Mouse (Mus musculus) cerebellum, postnatal 10 days (tissue): ENCODE results near the gene Ifitm10.
A peak's percentile ranks its signal among the peaks of the same experiment; 100 is the strongest.
"Not testable (repeated sequence)": the region's sequence is repeated elsewhere in the genome, so short reads cannot be mapped to it uniquely, and the experiment has no call there.

ENCODE experiments used
- DNase-seq, 2 experiments: peaks; one replicate each; pipeline ENCODE4 v3.0.0; 2021; ENCODE audit warnings: mixed read lengths in 2 of 2

The Ifitm10 gene

GRCm38 (mm10) chr7:142360743-142361142 is 12.8 kb downstream of the Ifitm10 start:
- peak in 1 of 2 experiments; percentile 37 for DNase-seq

GRCm38 (mm10) chr7:142359129-142359528 is 14.4 kb downstream of the Ifitm10 start:
- DNase-seq: no peak

GRCm38 (mm10) chr7:142357566-142357965 is 16.0 kb downstream of the Ifitm10 start:
- no peak for DNase-seq

GRCm38 (mm10) chr7:142354661-142355233 is 18.8 kb downstream of the Ifitm10 start:
- DNase-seq: no peak

GRCm38 (mm10) chr7:142353854-142354253 is 19.7 kb downstream of the Ifitm10 start:
- DNase-seq: no peak

- DNase-seq: no peak
Measured at GRCm38 (mm10) chr7:142351569-142351968, 22.0 kb downstream of the Ifitm10 start.

- DNase-seq: no peak
Measured at GRCm38 (mm10) chr7:142349308-142349961, 24.1 kb downstream of the Ifitm10 start.

- DNase-seq: no peak
Measured at GRCm38 (mm10) chr7:142347542-142347941, 26.0 kb downstream of the Ifitm10 start.

- DNase-seq: no peak
Measured at GRCm38 (mm10) chr7:142342247-142342640, 31.3 kb downstream of the Ifitm10 start.

- DNase-seq: no peak
Measured at GRCm38 (mm10) chr7:142341564-142342246, 31.8 kb downstream of the Ifitm10 start.

GRCm38 (mm10) chr7:142340269-142340970 is 33.1 kb downstream of the Ifitm10 start:
- no peak for DNase-seq

GRCm38 (mm10) chr7:142335151-142335550 is 38.4 kb downstream of the Ifitm10 start:
- peak; percentile 98 for DNase-seq

- DNase-seq: peak; percentile 97 to 99
Measured at GRCm38 (mm10) chr7:142334246-142334645, 39.3 kb downstream of the Ifitm10 start.

GRCm38 (mm10) chr7:142332741-142333140 is 40.8 kb downstream of the Ifitm10 start:
- DNase-seq: not testable (repeated sequence)

GRCm38 (mm10) chr7:142331281-142331680 is 42.3 kb downstream of the Ifitm10 start:
- no peak for DNase-seq

GRCm38 (mm10) chr7:142330271-142330724 is 43.3 kb downstream of the Ifitm10 start:
- DNase-seq: peak in 1 of 2 experiments; percentile 42

- no peak for DNase-seq
Measured at GRCm38 (mm10) chr7:142328507-142328906, 45.0 kb downstream of the Ifitm10 start.

GRCm38 (mm10) chr7:142326714-142327445 is 46.7 kb downstream of the Ifitm10 start:
- DNase-seq: no peak

- DNase-seq: no peak
Measured at GRCm38 (mm10) chr7:142323396-142324117, 50.0 kb downstream of the Ifitm10 start.

- DNase-seq: no peak
Measured at GRCm38 (mm10) chr7:142322641-142323040, 50.9 kb downstream of the Ifitm10 start.

GRCm38 (mm10) chr7:142321637-142322306 is 51.8 kb downstream of the Ifitm10 start:
- DNase-seq: not testable (repeated sequence)
